Mouse (Mus musculus): Measurements from ENCODE around the gene Lnx1. TPM values are rescaled to one million over a fixed set of nuclear protein-coding genes. Genes with fewer than 3 reads are reported as not detected.

Gene Lnx1
- polyA plus RNA-seq, 1 experiment from 2014 or later, result 5.0 TPM

DNA sequence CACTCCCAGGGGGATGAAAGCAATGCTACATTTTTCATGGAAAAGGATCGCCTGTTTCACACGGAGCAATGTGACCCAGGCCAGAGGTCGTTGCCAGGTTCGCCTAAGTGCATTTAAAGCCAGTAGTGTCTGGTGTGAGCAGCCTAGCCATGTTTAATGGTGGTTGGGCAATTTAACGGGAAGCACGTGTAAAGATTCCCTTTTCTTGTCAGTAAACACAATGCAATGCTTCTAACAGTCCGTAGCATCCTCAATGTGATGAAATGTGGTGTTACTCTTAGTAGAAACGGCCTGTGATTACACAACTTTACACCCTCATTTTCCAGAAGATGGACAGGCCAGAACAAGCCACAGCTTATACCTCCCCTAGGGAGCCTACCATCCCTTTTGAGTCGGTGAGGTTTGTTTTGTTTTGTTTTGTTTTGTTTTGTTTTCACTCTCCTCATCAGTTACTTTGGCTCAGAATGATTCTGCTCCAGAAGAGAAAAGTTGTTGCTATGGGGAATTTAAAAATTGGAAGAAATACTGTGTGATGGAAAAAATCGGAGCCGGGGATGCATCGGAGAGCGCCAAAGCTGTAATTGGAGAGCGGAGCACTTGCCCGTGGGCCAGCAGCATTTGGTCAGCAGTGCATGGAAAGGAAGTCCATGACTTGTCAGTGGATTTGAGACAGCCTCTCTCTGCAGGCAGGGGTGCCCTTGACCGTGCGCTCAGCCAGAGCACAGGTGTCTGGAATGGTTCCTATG, 70.2 kb downstream of the Lnx1 start:
- 64% methylated on average over 17 of the region's 17 CpGs for WGBS
- Histone ChIP-seq H3K4me2 (replicated peaks; ENCODE audit: low read depth) (no peak overlapping the region), H3K4me3 (ENCODE audit: low read depth, low read length) (no peak overlapping the region), H3K27me3 (replicated peaks; ENCODE audit: control insufficient read depth, insufficient read depth, low read length) (no peaks in the 10 kb centered on the region), H3K9me3 (ENCODE audit: control insufficient read depth) (no peaks in the 10 kb centered on the region), H3K27ac (ENCODE audit: low read depth, low read length) (no peak overlapping the region), H3K9ac (ENCODE audit: low read depth, low read length) (no peak overlapping the region), H3K4me1 (replicated peaks; ENCODE audit: control insufficient read depth, insufficient read depth, low read length) (no peaks in the 10 kb centered on the region), H3K36me3 (ENCODE audit: control insufficient read depth, insufficient read depth) (no peaks in the 10 kb centered on the region)
- ATAC-seq, result no peak
- TF ChIP-seq CTCF (IDR thresholded peaks at IDR 0.05; ENCODE audit: low read depth), result no peak

DNA sequence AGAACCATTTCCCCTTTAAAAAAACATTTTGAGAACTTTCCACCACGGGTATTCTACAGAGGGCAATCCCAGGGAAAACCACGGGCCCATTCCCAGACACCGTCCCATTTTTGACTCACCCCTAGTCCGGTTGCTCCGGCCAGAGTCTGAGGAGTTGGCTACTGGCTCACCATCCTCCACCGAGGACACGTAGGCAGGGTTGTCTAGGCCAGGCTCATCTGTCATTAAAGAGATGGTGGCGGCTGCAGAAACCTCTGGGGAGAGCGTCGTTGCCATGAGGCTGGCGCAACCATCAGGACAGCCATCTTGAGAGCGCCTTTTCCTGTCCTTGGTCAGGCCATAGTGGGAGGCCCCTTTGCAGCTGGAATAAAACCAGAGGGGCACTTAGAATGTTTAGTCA, 74.7 kb downstream of the Lnx1 start:
- Histone ChIP-seq H3K9ac (ENCODE audit: low read depth, low read length) (no peak overlapping the region), H3K27me3 (replicated peaks; ENCODE audit: control insufficient read depth, insufficient read depth, low read length) (no peaks in the 10 kb centered on the region), H3K4me2 (replicated peaks; ENCODE audit: low read depth) (no peak overlapping the region), H3K4me1 (replicated peaks; ENCODE audit: control insufficient read depth, insufficient read depth, low read length) (no peaks in the 10 kb centered on the region), H3K27ac (ENCODE audit: low read depth, low read length) (no peak overlapping the region), H3K9me3 (ENCODE audit: control insufficient read depth) (no peaks in the 10 kb centered on the region), H3K36me3 (ENCODE audit: control insufficient read depth, insufficient read depth) (0 out of 2 replicates have a peak, but pooled peaks cover 5% of the 10 kb centered on the region), H3K4me3 (ENCODE audit: low read depth, low read length) (no peak overlapping the region)
- ATAC-seq, result no peak
- no peak for TF ChIP-seq CTCF (IDR thresholded peaks at IDR 0.05; ENCODE audit: low read depth)
- 89% methylated on average over 12 of the region's 12 CpGs for WGBS

DNA sequence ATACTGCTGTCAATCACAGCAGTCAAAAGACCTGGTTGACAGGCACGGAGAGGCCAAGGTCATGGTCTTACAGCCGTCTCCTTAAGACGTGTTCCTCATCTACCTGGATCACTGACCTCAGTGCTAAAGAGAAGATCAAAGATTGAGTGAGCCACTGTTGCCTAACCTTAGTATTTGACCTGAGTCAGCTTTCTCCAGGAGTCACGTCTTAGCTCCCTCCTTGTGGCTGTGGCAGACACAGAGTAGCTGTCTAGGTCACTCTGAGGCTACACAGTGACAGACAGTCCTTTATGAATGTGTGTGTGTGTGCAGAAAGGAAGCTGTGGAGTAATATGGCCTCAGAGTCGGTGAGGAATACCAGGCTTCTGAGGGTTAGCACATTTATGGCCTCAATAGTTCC, 78.3 kb downstream of the Lnx1 start:
- ATAC-seq, result peak; percentile 83

DNA sequence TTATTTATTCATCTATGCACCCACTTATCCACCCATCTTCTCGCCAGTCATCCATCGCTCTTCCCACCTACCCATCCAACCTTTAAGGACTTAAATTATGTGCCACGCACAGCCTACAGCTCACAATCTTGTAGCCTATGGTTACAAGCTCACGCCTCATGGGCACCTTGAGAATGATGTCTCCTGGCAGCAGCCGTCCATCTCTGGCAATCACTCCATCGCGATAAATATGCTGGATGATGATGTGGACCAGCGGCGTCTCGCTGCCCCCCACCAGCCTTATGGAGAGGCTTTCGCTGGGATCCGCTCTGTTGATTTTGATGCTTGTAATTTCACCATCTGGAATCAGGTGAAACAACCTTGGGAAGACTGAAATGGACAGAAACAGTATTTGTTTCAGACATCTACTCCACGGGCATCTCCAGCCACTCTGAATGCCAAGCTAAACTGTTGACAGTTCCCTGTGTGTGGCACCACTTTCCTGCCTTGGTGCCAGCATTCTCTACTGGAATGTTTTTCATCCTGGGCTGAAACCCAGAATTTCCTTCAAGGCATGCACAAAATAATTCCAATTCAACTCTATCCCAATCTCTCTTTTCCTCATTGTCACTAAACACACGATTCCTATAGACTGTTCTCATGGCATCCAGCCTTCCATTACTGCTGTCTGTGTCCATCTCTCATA, 79.3 kb downstream of the Lnx1 start:
- H3K4me3 ChIP-seq (ENCODE audit: low read depth, low read length), result no peak overlapping the region
- 95% methylated on average over 14 of the region's 14 CpGs for WGBS
- H3K4me2 ChIP-seq (replicated peaks; ENCODE audit: low read depth), result no peak overlapping the region
- H3K4me1 ChIP-seq (replicated peaks; ENCODE audit: control insufficient read depth, insufficient read depth, low read length), result no peaks in the 10 kb centered on the region
- 0 out of 2 replicates have a peak, but pooled peaks cover 5% of the 10 kb centered on the region for H3K36me3 ChIP-seq (ENCODE audit: control insufficient read depth, insufficient read depth)
- H3K9ac ChIP-seq (ENCODE audit: low read depth, low read length), result no peak overlapping the region
- no peaks in the 10 kb centered on the region for H3K27me3 ChIP-seq (replicated peaks; ENCODE audit: control insufficient read depth, insufficient read depth, low read length)
- no peak for ATAC-seq
- no peak for TF ChIP-seq CTCF (IDR thresholded peaks at IDR 0.05; ENCODE audit: low read depth)
- H3K27ac ChIP-seq (ENCODE audit: low read depth, low read length), result peak overlapping the region; percentile 46; the same call in 1 of the 2 replicates
- no peaks in the 10 kb centered on the region for H3K9me3 ChIP-seq (ENCODE audit: control insufficient read depth)

More for the DNA sequence above, 78.3 kb downstream of the Lnx1 start:
- 0 out of 2 replicates have a peak, but pooled peaks cover 5% of the 10 kb centered on the region for H3K36me3 ChIP-seq (ENCODE audit: control insufficient read depth, insufficient read depth)
- no peak overlapping the region for H3K4me2 ChIP-seq (replicated peaks; ENCODE audit: low read depth)
- TF ChIP-seq CTCF (IDR thresholded peaks at IDR 0.05; ENCODE audit: low read depth), result 0 out of 2 replicates have a peak, but pooled peaks have one; percentile 5
- H3K4me1 ChIP-seq (replicated peaks; ENCODE audit: control insufficient read depth, insufficient read depth, low read length), result no peaks in the 10 kb centered on the region
- no peak overlapping the region for H3K4me3 ChIP-seq (ENCODE audit: low read depth, low read length)
- WGBS, result 44% methylated on average over 5 of the region's 5 CpGs
- no peak overlapping the region for H3K9ac ChIP-seq (ENCODE audit: low read depth, low read length)
- peak overlapping the region; percentile 63 for H3K27ac ChIP-seq (ENCODE audit: low read depth, low read length)
- no peaks in the 10 kb centered on the region for H3K27me3 ChIP-seq (replicated peaks; ENCODE audit: control insufficient read depth, insufficient read depth, low read length)
- no peaks in the 10 kb centered on the region for H3K9me3 ChIP-seq (ENCODE audit: control insufficient read depth)

DNA sequence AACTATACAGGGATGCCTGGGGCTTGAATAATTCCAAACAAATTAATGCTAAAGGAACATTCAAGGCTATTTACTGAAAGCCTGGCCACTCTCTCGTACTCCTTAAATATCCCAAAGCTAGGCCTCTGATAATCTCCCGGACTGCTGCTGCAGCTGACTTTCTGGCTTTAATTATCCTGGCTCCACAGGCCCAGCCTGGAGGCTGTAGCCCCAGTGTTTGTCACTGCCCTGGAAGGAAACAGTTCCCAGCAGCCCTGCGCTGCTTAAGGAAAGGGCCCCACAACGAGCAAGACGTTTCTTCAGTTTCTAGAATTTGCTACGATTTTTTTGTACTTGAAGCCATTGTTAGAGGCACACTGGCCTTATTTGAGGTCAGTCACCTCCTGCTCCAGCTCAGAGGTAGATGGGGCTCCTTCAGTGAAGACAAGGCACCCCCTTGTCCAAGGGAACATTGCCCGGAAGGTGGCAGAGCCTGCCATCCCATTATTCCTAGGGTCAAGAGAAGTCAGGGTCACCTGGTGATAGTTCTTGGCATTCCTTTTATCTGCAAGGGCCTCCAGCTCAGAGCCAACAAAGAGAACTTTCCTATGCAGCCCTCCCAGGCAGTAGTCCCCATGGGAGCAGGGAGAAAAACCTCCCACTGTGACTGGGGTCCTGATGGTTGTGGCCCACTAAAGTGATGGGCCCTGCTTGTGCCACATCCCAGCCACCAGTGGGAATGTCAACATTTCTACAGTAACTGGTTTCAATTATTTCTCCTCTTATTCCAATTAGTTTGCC, 80.8 kb downstream of the Lnx1 start:
- 62% methylated on average over 7 of the region's 7 CpGs for WGBS
- Histone ChIP-seq H3K9ac (ENCODE audit: low read depth, low read length) (no peak overlapping the region), H3K4me3 (ENCODE audit: low read depth, low read length) (no peak overlapping the region), H3K36me3 (ENCODE audit: control insufficient read depth, insufficient read depth) (0 out of 2 replicates have a peak, but pooled peaks cover 5% of the 10 kb centered on the region), H3K27me3 (replicated peaks; ENCODE audit: control insufficient read depth, insufficient read depth, low read length) (no peaks in the 10 kb centered on the region), H3K4me2 (replicated peaks; ENCODE audit: low read depth) (no peak overlapping the region), H3K9me3 (ENCODE audit: control insufficient read depth) (no peaks in the 10 kb centered on the region), H3K4me1 (replicated peaks; ENCODE audit: control insufficient read depth, insufficient read depth, low read length) (no peaks in the 10 kb centered on the region), H3K27ac (ENCODE audit: low read depth, low read length) (no peak overlapping the region)
- TF ChIP-seq CTCF (IDR thresholded peaks at IDR 0.05; ENCODE audit: low read depth), result no peak
- no peak for ATAC-seq

DNA sequence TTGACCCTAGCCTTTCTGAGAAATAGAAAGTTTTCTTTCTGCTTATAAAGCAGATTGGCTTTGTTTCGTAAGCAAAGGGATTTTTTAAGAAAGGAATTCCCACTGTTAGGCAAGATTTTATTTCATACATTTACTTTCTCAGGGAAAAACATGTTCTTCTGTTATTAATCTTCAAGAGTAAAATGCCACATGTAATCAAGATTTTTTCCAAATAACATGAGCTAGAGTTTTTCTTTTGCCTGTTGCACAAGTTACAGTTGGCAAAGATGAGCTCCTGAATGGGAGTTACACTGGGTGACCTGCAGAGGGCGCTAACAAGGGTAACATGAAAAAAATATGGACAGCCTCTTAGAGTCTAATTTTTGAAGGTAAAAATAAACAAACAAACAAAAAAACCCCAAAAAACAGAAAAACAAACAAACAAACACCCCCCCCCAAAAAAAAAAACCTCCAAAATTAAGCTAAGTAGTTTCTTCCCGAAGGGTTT, 84.1 kb downstream of the Lnx1 start:
- Histone ChIP-seq H3K4me1 (replicated peaks; ENCODE audit: control insufficient read depth, insufficient read depth, low read length) (no peaks in the 10 kb centered on the region), H3K4me2 (replicated peaks; ENCODE audit: low read depth) (no peak overlapping the region), H3K9me3 (ENCODE audit: control insufficient read depth) (no peaks in the 10 kb centered on the region), H3K9ac (ENCODE audit: low read depth, low read length) (no peak overlapping the region), H3K27me3 (replicated peaks; ENCODE audit: control insufficient read depth, insufficient read depth, low read length) (0 out of 2 replicates have a peak, but pooled peaks cover 4% of the 10 kb centered on the region), H3K4me3 (ENCODE audit: low read depth, low read length) (no peak overlapping the region), H3K27ac (ENCODE audit: low read depth, low read length) (no peak overlapping the region), H3K36me3 (ENCODE audit: control insufficient read depth, insufficient read depth) (no peaks in the 10 kb centered on the region)
- TF ChIP-seq CTCF (IDR thresholded peaks at IDR 0.05; ENCODE audit: low read depth), result peak; percentile 68
- 69% methylated on average over 3 of the region's 3 CpGs for WGBS
- no peak for ATAC-seq
